Mouse (Mus musculus): ENCODE measurements around the gene Capn5.

DNA sequence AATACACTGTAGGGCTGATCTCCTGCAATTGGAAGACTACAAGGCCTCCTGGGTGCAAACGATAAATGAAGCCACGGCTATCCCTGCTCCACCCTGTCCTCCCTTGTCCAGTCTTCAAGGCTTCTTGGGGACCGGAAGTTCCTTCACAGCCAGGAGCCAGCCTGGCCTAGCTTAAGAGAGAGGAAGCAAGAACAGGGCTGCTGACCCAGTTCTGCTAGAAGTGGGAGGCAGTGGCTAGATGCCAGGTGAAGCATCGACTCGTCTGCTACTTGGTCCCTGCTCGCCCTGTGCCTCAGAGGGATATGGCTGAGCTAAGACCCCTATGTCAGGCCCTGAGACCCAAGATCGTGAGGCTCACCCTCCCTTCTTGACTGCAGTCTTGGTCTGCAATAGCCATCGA, 56.4 kb downstream of the Capn5 start:
- TF ChIP-seq POLR2A (IDR thresholded peaks at IDR 0.05; ENCODE audit: insufficient read depth, low read length) (no peak), CTCF (IDR thresholded peaks at IDR 0.05; ENCODE audit: low read depth, low read length) (no peak), EP300 (IDR thresholded peaks at IDR 0.05; ENCODE audit: insufficient read depth, low read depth, low read length) (no peak)
